Mouse (Mus musculus): ENCODE measurements around the gene Kdm4a. TPM values are rescaled to one million over a fixed set of nuclear protein-coding genes. Genes with fewer than 3 reads are reported as not detected.
A peak's percentile ranks its signal among the peaks of the same experiment; 100 is the strongest.

The Kdm4a gene
- polyA plus RNA-seq, 1 experiment from 2014 or later = 53.8 TPM

- peak overlapping the region; percentile 59 for H3K4me3 ChIP-seq
- 87% methylated on average over 1 of the region's 1 CpGs for WGBS
- peaks cover 21% of the 10 kb centered on the region for H3K36me3 ChIP-seq (replicated peaks)
- H3K4me1 ChIP-seq = peaks cover 18% of the 10 kb centered on the region
- ATAC-seq (replicated peaks) = 0 out of 2 replicates have a peak, but pooled peaks have one; percentile 1
- H3K9ac ChIP-seq = peak overlapping the region; percentile 61; the same call in 1 of the 2 replicates
- peak overlapping the region; percentile 73 for H3K27ac ChIP-seq
- peak overlapping the region; percentile 70 for H3K4me2 ChIP-seq
- no peaks in the 10 kb centered on the region for H3K9me3 ChIP-seq
- H3K27me3 ChIP-seq (replicated peaks) = no peaks in the 10 kb centered on the region
Observed at GRCm38 (mm10) chr4:118135414-118135813, 44.4 kb downstream of the Kdm4a start.

- under 1% methylated on average over 78 of the region's 84 CpGs for WGBS
- Histone ChIP-seq H3K4me2 (peak within 1 kb of the TSS; percentile 70), H3K4me3 (peak within 1 kb of the TSS; percentile 59), H3K9me3 (no peaks in the 10 kb centered on the region), H3K4me1 (peaks cover 18% of the 10 kb centered on the region), H3K27me3 (replicated peaks) (no peaks in the 10 kb centered on the region), H3K36me3 (replicated peaks) (peaks cover 21% of the 10 kb centered on the region), H3K9ac (peak within 1 kb of the TSS; percentile 61), H3K27ac (peak within 1 kb of the TSS; percentile 73)
- peak; percentile 98 for ATAC-seq (replicated peaks)
Observed at GRCm38 (mm10) chr4:118134485-118135365, 45.1 kb downstream of the Kdm4a start, which contains the start of gene St3gal3. TSS of gene St3gal3 (minus strand) at chr4:118134914.

GRCm38 (mm10) chr4:118131329-118131728 is 48.5 kb downstream of the Kdm4a start:
- H3K27ac ChIP-seq = no peak overlapping the region
- H3K4me3 ChIP-seq = no peak overlapping the region
- 90% methylated on average over 5 of the region's 5 CpGs for WGBS
- no peaks in the 10 kb centered on the region for H3K27me3 ChIP-seq (replicated peaks)
- no peaks in the 10 kb centered on the region for H3K9me3 ChIP-seq
- H3K36me3 ChIP-seq (replicated peaks) = no peaks in the 10 kb centered on the region
- no peak overlapping the region for H3K4me2 ChIP-seq
- no peak for ATAC-seq (replicated peaks)
- no peak overlapping the region for H3K9ac ChIP-seq
- peaks cover 18% of the 10 kb centered on the region for H3K4me1 ChIP-seq

- 91% methylated on average over 14 of the region's 14 CpGs for WGBS
Observed at GRCm38 (mm10) chr4:118123030-118123704, 56.7 kb downstream of the Kdm4a start.

DNA sequence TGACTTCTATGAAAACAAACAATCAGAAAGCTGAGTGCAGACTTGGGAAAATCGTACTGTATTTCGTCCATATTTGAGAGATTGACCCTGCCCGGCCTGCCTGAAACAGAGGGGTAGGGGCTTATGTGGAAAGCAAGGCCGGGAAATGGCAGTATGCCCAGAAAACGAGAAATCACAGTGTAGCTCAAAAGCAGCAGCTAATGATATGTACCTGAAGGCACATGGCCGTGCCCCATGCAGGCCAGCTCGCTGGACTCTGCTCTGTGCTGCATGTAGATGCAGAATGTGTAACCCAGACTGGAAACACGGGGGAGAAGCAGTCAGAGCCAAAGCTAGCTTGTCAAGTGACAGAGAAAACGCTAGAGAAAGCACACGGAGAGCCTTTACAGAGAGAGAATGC is 57.8 kb downstream of the Kdm4a start:
- no peak overlapping the region for H3K9ac ChIP-seq
- no peaks in the 10 kb centered on the region for H3K9me3 ChIP-seq
- WGBS = 75% methylated on average over 10 of the region's 10 CpGs

More at GRCm38 (mm10) chr4:118123030-118123704, 56.7 kb downstream of the Kdm4a start:
- no peaks in the 10 kb centered on the region for H3K36me3 ChIP-seq (replicated peaks)
- H3K4me1 ChIP-seq = no peaks in the 10 kb centered on the region
- no peak overlapping the region for H3K4me2 ChIP-seq
- H3K4me3 ChIP-seq = no peak overlapping the region
- no peaks in the 10 kb centered on the region for H3K27me3 ChIP-seq (replicated peaks)
- no peak overlapping the region for H3K27ac ChIP-seq
- H3K9me3 ChIP-seq = no peaks in the 10 kb centered on the region
- no peak for ATAC-seq (replicated peaks)
- H3K9ac ChIP-seq = no peak overlapping the region

DNA sequence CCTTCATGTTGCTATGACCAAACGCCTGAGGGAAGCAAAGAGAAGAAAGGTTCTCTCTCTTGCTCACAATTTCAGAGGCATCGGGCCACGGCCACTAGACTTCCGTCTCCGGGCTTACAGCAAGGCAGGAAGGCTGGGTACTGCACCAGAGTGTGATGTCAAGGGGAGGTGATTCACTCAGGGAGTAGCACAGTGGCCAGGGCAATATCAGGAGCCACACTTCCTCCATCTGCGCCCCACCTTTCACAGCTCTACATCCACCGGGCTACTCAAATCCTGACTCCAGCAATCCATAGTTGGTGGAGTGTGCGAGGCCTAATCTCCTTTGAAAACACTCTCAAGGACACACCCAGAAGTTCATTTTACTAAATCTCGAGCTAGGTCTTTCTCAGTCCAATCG is 62.3 kb downstream of the Kdm4a start:
- ATAC-seq (replicated peaks) = no peak
- WGBS = 95% methylated on average over 10 of the region's 10 CpGs
- Histone ChIP-seq H3K27ac (no peak overlapping the region), H3K4me1 (no peaks in the 10 kb centered on the region), H3K4me3 (no peak overlapping the region), H3K27me3 (replicated peaks) (no peaks in the 10 kb centered on the region), H3K36me3 (replicated peaks) (no peaks in the 10 kb centered on the region), H3K4me2 (no peak overlapping the region), H3K9ac (no peak overlapping the region), H3K9me3 (no peaks in the 10 kb centered on the region)

More for the DNA sequence above, 57.8 kb downstream of the Kdm4a start:
- no peaks in the 10 kb centered on the region for H3K27me3 ChIP-seq (replicated peaks)
- no peaks in the 10 kb centered on the region for H3K4me1 ChIP-seq
- ATAC-seq (replicated peaks) = no peak
- no peak overlapping the region for H3K4me2 ChIP-seq
- H3K36me3 ChIP-seq (replicated peaks) = no peaks in the 10 kb centered on the region
- no peak overlapping the region for H3K4me3 ChIP-seq
- H3K27ac ChIP-seq = no peak overlapping the region

GRCm38 (mm10) chr4:118116098-118116497 is 63.7 kb downstream of the Kdm4a start:
- no peak overlapping the region for H3K4me3 ChIP-seq
- no peaks in the 10 kb centered on the region for H3K9me3 ChIP-seq
- no peak overlapping the region for H3K9ac ChIP-seq
- no peaks in the 10 kb centered on the region for H3K27me3 ChIP-seq (replicated peaks)
- H3K27ac ChIP-seq = no peak overlapping the region
- ATAC-seq (replicated peaks) = no peak
- no peaks in the 10 kb centered on the region for H3K4me1 ChIP-seq
- 92% methylated on average over 11 of the region's 11 CpGs for WGBS
- H3K36me3 ChIP-seq (replicated peaks) = no peaks in the 10 kb centered on the region
- no peak overlapping the region for H3K4me2 ChIP-seq

DNA sequence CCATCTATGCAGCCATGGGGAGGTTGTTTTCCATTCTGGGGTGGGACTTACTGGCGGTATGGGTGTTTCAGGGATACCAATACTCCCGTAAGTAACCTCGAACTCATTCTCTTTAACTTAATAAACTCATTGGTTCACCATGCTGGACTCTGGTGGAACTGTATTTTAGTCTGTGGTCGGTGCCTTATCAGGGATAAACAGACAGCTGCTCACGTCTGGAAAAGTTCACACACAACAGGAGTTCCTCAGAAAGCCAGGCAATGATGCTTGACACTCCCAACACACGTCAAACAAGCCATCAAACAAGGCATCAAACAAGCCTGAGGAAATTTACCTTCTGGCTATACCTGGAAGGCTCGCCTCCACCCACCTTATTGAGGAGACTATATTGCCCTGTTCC is 64.7 kb downstream of the Kdm4a start:
- H3K27me3 ChIP-seq (replicated peaks) = no peaks in the 10 kb centered on the region
- no peaks in the 10 kb centered on the region for H3K4me1 ChIP-seq
- no peak overlapping the region for H3K9ac ChIP-seq
- ATAC-seq (replicated peaks) = no peak
- no peak overlapping the region for H3K27ac ChIP-seq
- no peak overlapping the region for H3K4me3 ChIP-seq
- WGBS = 91% methylated on average over 7 of the region's 7 CpGs
- no peak overlapping the region for H3K4me2 ChIP-seq
- H3K36me3 ChIP-seq (replicated peaks) = no peaks in the 10 kb centered on the region
- no peaks in the 10 kb centered on the region for H3K9me3 ChIP-seq

- no peaks in the 10 kb centered on the region for H3K36me3 ChIP-seq (replicated peaks)
- no peak overlapping the region for H3K27ac ChIP-seq
- no peak overlapping the region for H3K4me2 ChIP-seq
- no peak overlapping the region for H3K4me3 ChIP-seq
- no peaks in the 10 kb centered on the region for H3K9me3 ChIP-seq
- ATAC-seq (replicated peaks) = no peak
- H3K27me3 ChIP-seq (replicated peaks) = no peaks in the 10 kb centered on the region
- 85% methylated on average over 12 of the region's 12 CpGs for WGBS
- no peak overlapping the region for H3K9ac ChIP-seq
- no peaks in the 10 kb centered on the region for H3K4me1 ChIP-seq
Observed at GRCm38 (mm10) chr4:118112601-118113000, 67.2 kb downstream of the Kdm4a start.

DNA sequence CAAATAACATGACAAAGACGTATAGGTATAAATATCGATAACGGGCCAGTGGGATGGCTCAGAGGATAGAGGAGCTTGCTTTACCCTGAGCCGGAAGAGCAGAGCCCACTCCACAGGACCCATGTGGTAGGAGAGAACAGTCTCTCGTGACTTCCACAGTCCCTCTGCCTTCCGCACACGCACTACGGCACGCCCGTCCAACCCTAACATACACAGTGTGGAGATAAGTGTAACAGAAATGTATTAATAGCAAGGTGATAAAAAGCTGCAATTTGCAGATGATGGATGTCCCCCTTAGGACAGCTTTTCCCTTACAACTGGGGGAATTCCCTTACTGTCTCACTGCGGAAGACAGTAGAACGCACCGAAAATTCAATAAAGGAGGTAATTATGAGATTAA is 70.2 kb downstream of the Kdm4a start:
- 93% methylated on average over 13 of the region's 13 CpGs for WGBS

GRCm38 (mm10) chr4:118108779-118109178 is 71.1 kb downstream of the Kdm4a start:
- no peak overlapping the region for H3K4me3 ChIP-seq
- H3K9ac ChIP-seq = no peak overlapping the region
- H3K4me1 ChIP-seq = no peaks in the 10 kb centered on the region
- WGBS = 82% methylated on average over 7 of the region's 7 CpGs
- no peaks in the 10 kb centered on the region for H3K36me3 ChIP-seq (replicated peaks)
- no peak overlapping the region for H3K27ac ChIP-seq
- H3K9me3 ChIP-seq = no peaks in the 10 kb centered on the region
- no peaks in the 10 kb centered on the region for H3K27me3 ChIP-seq (replicated peaks)
- H3K4me2 ChIP-seq = no peak overlapping the region
- no peak for ATAC-seq (replicated peaks)

More for the DNA sequence above, 70.2 kb downstream of the Kdm4a start:
- Histone ChIP-seq H3K27me3 (replicated peaks) (no peaks in the 10 kb centered on the region), H3K9me3 (no peaks in the 10 kb centered on the region), H3K4me1 (no peaks in the 10 kb centered on the region), H3K4me2 (no peak overlapping the region), H3K9ac (no peak overlapping the region), H3K36me3 (replicated peaks) (no peaks in the 10 kb centered on the region), H3K4me3 (no peak overlapping the region), H3K27ac (no peak overlapping the region)
- ATAC-seq (replicated peaks) = no peak

DNA sequence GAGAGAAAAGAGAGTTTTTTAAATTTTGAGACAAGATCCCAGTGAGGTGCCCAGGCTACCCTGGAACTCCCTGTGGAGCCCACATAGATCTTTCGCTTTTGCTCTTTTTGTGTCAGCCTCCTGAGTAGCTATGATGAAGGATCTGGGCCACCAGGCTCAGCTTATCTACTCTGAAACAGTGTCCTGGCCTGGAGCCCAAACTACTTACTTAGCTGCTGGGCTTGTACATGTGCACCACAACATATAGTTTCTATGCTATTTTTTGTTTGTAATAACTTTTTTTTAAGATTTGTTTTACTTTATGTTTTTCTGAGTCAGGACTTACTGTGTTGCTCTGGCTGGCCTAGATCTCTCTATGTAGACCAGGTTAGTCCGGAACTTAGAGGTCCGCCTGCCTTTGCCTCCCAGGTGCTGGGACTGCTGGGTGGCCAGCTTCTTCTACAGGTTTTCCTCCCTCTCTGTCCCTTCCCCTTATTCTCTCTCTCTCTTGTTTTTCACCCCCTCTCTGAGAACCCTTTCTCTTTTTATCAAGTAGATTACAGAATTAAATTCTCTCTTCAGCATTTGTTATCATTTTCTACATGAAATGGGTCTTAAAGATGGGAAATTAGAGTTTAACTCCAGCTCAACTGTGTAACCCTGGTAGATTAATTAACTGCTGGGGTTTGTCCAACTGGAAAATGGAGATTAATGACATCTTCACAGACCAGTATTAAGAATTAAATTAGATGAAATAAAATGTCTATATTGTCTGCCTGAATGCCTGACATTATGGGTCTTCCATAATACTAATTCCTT is 74.4 kb downstream of the Kdm4a start:
- H3K9ac ChIP-seq = no peak overlapping the region
- no peak for ATAC-seq (replicated peaks)
- H3K4me3 ChIP-seq = no peak overlapping the region
- H3K27ac ChIP-seq = no peak overlapping the region
- WGBS = 93% methylated on average over 3 of the region's 3 CpGs
- no peaks in the 10 kb centered on the region for H3K36me3 ChIP-seq (replicated peaks)
- no peaks in the 10 kb centered on the region for H3K27me3 ChIP-seq (replicated peaks)
- no peaks in the 10 kb centered on the region for H3K9me3 ChIP-seq
- H3K4me1 ChIP-seq = no peaks in the 10 kb centered on the region
- H3K4me2 ChIP-seq = no peak overlapping the region

All from midbrain, embryonic 15.5 days (tissue).